Mouse (Mus musculus) cortical plate, adult 2 months (tissue): ENCODE data around the gene Ralgapa2.

Experiments used
- CTCF ChIP-seq: fragments of 200-500 bp; IDR thresholded peaks from 2 replicates; pipeline ENCODE4 v1.5.1; 2011; ENCODE audit warnings: mild to moderate bottlenecking, control low read depth, low read length; ENCODE audit not compliant: insufficient read depth; ENCODE audit errors: extremely low read depth
- POLR2A ChIP-seq: fragments of 200-500 bp; IDR thresholded peaks from 2 replicates; pipeline ENCODE4 v1.6.1; 2011; ENCODE audit warnings: mild to moderate bottlenecking, low read length, control low read depth; ENCODE audit not compliant: insufficient read depth; ENCODE audit errors: extremely low read depth

DNA sequence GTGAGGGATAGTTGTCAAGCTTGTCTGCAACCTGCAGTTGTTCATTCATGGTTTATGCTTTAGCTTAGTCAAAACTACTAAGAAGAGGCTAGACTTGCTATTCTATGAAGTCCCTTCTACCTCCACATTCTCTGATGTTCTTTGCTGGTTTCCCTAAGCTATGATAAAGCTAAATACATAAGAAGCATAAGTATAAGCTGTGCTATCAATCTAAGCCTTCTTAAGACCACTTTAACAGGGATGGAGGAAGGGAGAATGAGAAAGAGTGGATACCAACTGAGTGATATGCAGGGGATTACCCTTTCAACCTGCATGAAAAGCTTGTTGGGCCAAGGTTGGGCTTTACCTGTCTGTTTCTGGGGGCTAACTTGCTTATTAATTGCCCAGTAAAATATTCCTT is 256.5 kb downstream of the Ralgapa2 start:
- no peak for TF ChIP-seq POLR2A
- TF ChIP-seq CTCF = no peak
